Mouse (Mus musculus) embryonic fibroblast, embryonic 13.5 days (primary cell): ENCODE measurements at regions not wholly inside any gene's neighbourhood (a gene's known extent, or its start where the extent isn't known, plus 50 kb on each side); places are given as distances from the start of the nearest gene placed in this dataset.

ENCODE experiments used
- H3K27ac ChIP-seq: 2 replicates; pipeline ENCODE4 v1.5.1; 2012; ENCODE audit warnings: low read length, control low read depth, inconsistent platforms; ENCODE audit not compliant: insufficient read depth
- H3K4me1 ChIP-seq: 2 replicates; pipeline ENCODE4 v1.6.1; 2011; ENCODE audit warnings: low read length; ENCODE audit not compliant: control insufficient read depth, insufficient read depth
- H3K4me3 ChIP-seq: 2 replicates; pipeline ENCODE4 v1.5.1; 2011; ENCODE audit warnings: mild to moderate bottlenecking, control low read depth, low read length; ENCODE audit not compliant: insufficient read depth
- CTCF ChIP-seq: IDR thresholded peaks from 2 replicates; pipeline ENCODE4 v1.5.1; 2011; ENCODE audit warnings: mild to moderate bottlenecking, control low read depth, low read length, moderate library complexity, borderline replicate concordance; ENCODE audit not compliant: insufficient read depth
- POLR2A ChIP-seq: IDR thresholded peaks from 2 replicates; pipeline ENCODE4 v1.6.1; 2011; ENCODE audit warnings: low read depth, mild to moderate bottlenecking, control low read depth, low read length, moderate library complexity

DNA sequence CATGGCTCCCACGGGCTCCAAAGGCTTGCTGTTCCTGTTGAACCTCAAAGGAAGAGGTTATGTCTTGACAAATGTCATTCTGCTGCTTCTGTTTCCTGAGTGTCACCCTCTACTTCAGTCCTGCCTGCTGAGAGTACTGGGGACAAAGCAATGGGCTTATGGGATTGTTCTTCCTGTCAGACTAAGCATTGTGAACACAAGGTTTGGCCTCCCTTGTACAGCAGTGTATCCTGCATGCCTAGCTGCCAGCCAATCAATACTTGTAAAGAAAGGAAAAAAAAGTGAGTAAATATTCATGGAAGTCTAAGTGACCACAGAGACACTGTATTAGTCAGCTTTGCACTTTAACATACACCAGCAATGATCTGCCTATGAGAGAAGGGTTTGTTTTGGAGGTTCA lies 128.3 kb upstream of the Kit start:
- no peak for TF ChIP-seq CTCF
- no peak for TF ChIP-seq POLR2A
- H3K4me3 ChIP-seq = no peak overlapping the region
- H3K27ac ChIP-seq = no peak overlapping the region
- no peaks in the 10 kb centered on the region for H3K4me1 ChIP-seq

GRCm38 (mm10) chr5:75449913-75450525 lies 124.7 kb upstream of the Kit start:
- H3K4me3 ChIP-seq = no peak overlapping the region
- H3K27ac ChIP-seq = no peak overlapping the region
- no peak for TF ChIP-seq POLR2A
- TF ChIP-seq CTCF = no peak
- 0 out of 2 replicates have a peak, but pooled peaks cover 1% of the 10 kb centered on the region for H3K4me1 ChIP-seq

DNA sequence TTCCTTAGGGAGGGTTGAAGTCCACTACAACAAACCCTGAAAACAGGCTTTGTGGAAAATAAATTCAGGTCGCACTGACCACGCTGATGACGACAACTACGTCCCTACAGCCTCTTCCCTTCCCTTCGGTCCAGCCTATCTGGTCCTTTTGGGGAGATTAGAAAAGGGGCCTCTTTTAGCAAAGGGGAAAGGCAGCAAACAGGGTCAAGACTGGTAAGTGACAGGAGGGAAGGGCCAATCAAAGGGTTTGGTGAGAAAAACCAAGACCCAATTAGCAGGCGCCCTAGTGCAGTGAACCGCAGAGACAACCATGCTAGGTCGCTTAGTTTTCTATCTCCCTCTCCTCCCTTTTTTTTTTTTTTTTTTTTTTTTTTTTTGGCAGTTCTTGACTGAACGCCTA lies 124.2 kb upstream of the Kit start:
- 0 out of 2 replicates have a peak, but pooled peaks cover 1% of the 10 kb centered on the region for H3K4me1 ChIP-seq
- no peak overlapping the region for H3K4me3 ChIP-seq
- no peak overlapping the region for H3K27ac ChIP-seq
- TF ChIP-seq POLR2A (no peak), CTCF (no peak)

GRCm38 (mm10) chr5:75451081-75451480 lies 123.6 kb upstream of the Kit start:
- no peak overlapping the region for H3K27ac ChIP-seq
- no peak for TF ChIP-seq POLR2A
- no peak for TF ChIP-seq CTCF

DNA sequence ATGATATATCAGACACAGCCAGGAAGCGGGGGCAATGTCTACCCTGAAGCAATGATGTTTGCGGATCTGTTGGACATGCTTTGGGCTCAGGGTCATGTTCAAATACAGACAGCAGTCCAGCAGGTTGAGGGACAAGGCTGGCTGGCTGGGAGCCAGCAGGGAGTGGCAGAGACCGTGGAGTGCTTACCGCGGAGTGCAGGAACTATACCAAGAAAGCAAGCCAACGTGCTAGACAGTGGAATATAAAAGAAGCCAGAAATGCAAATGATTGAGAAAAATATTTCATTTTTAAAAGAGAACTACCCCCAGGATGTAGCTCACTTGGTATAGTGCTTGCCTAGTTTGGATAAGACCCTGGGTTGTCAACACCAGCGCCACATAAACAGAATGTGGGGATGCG lies 123.0 kb upstream of the Kit start:
- TF ChIP-seq POLR2A (no peak), CTCF (no peak)
- H3K4me1 ChIP-seq = 0 out of 2 replicates have a peak, but pooled peaks cover 1% of the 10 kb centered on the region
- no peak overlapping the region for H3K27ac ChIP-seq
- H3K4me3 ChIP-seq = no peak overlapping the region

More at GRCm38 (mm10) chr5:75451081-75451480, 123.6 kb upstream of the Kit start:
- 0 out of 2 replicates have a peak, but pooled peaks cover 1% of the 10 kb centered on the region for H3K4me1 ChIP-seq
- H3K4me3 ChIP-seq = no peak overlapping the region

- H3K4me3 ChIP-seq = no peak overlapping the region
- 0 out of 2 replicates have a peak, but pooled peaks cover 1% of the 10 kb centered on the region for H3K4me1 ChIP-seq
- TF ChIP-seq CTCF (no peak), POLR2A (no peak)
- no peak overlapping the region for H3K27ac ChIP-seq
Observed at GRCm38 (mm10) chr5:75453757-75454390, 120.8 kb upstream of the Kit start.

DNA sequence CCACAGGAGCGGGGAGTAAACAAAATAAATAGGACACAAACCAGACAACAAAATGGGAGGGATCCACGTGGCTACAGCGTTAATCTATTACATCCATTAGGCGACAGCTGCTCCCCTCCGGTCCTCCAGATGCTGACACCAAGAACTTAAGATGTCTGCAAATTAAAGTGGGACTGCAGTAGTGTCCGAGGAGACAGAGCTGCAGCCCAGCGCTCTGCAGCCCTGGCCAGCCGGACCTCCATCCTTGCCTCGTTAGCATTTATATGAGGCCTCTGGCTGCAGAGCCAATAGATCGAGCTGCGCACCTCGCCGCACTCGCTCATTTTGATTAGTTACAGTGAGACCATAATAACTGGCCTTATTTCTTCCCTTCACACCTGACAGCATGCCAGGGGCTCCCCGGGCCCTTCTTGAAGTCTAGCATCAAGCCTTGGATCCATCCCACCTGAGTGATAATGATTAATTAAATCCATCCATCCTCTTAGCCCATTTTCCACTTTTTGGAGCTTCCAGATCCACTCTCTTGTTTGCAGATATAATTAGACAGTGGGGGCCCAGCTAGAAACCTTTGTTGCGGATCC lies 119.7 kb upstream of the Kit start:
- Histone ChIP-seq H3K4me1 (0 out of 2 replicates have a peak, but pooled peaks cover 1% of the 10 kb centered on the region), H3K27ac (no peak overlapping the region), H3K4me3 (no peak overlapping the region)
- TF ChIP-seq CTCF (no peak), POLR2A (no peak)

- Histone ChIP-seq H3K4me3 (no peak overlapping the region), H3K4me1 (0 out of 2 replicates have a peak, but pooled peaks cover 1% of the 10 kb centered on the region), H3K27ac (no peak overlapping the region)
- TF ChIP-seq CTCF (no peak), POLR2A (no peak)
Observed at GRCm38 (mm10) chr5:75457403-75457802, 117.3 kb upstream of the Kit start.

DNA sequence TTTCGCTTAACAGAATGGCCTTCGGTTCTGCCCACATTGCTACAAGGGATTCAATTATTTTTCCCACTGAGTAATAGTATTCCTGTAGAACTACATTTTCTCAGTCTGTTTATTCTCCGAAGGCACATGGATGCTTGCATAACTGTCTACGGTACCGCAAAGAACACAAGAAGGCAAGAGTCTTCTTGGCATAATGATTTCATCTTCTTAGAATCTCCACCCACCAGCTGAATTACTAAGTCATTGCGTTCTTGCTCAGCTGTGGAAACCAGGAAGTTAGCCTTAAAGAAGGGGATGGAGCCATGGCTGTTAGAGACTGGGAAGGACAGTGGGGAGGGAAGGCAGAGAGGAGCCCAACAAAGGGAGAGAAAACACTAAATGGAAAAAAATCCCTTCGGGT lies 116.4 kb upstream of the Kit start:
- TF ChIP-seq POLR2A (no peak), CTCF (no peak)
- Histone ChIP-seq H3K4me1 (0 out of 2 replicates have a peak, but pooled peaks cover 1% of the 10 kb centered on the region), H3K27ac (no peak overlapping the region), H3K4me3 (no peak overlapping the region)
